Mouse (Mus musculus): ENCODE results near the gene Sox10.

GRCm38 (mm10) chr15:79135332-79135731, 29.7 kb downstream of the Sox10 start:
- TF ChIP-seq CTCF (conservative IDR thresholded peaks at IDR 0.05; ENCODE audit: low read length) (no peak), NANOG (IDR thresholded peaks at IDR 0.05; ENCODE audit: borderline replicate concordance, low read length) (no peak)

Data from E14TG2a.4 (cell line).